Mouse (Mus musculus) C2C12 (cell line): Measurements from ENCODE around the gene Fam149a.

Source experiments
- CEBPB ChIP-seq: IDR thresholded peaks from one replicate; pipeline ENCODE4 v1.6.1; 2011; ENCODE audit warnings: low read depth, mild to moderate bottlenecking, control low read depth, moderate library complexity
- CTCF ChIP-seq: IDR thresholded peaks from one replicate; pipeline ENCODE4 v1.5.1; 2011; ENCODE audit not compliant: control insufficient read depth, insufficient read depth, insufficient read length
- MAX ChIP-seq: IDR thresholded peaks from one replicate; pipeline ENCODE4 v1.6.1; 2011; ENCODE audit warnings: mild to moderate bottlenecking, control low read depth
- MYOD1 ChIP-seq: IDR thresholded peaks from one replicate; pipeline ENCODE4 v1.6.1; 2011; ENCODE audit warnings: low read depth; ENCODE audit not compliant: control insufficient read depth, insufficient read length
- USF1 ChIP-seq: IDR thresholded peaks from one replicate; pipeline ENCODE4 v1.6.1; 2011; ENCODE audit warnings: low read depth, mild to moderate bottlenecking, control low read depth, moderate library complexity

GRCm38 (mm10) chr8:45305479-45305878, 76.6 kb downstream of the Fam149a start:
- TF ChIP-seq CTCF (no peak), USF1 (no peak), CEBPB (no peak), MAX (no peak), MYOD1 (no peak)
